Mouse (Mus musculus): ENCODE measurements around the gene Asb18. TPM values are rescaled to one million over a fixed set of nuclear protein-coding genes. Genes with fewer than 3 reads are reported as not detected.

The Asb18 gene
- total and polyA plus RNA-seq, 3 experiments, result 20.7 to 35.3 (median 22.9) TPM

DNA sequence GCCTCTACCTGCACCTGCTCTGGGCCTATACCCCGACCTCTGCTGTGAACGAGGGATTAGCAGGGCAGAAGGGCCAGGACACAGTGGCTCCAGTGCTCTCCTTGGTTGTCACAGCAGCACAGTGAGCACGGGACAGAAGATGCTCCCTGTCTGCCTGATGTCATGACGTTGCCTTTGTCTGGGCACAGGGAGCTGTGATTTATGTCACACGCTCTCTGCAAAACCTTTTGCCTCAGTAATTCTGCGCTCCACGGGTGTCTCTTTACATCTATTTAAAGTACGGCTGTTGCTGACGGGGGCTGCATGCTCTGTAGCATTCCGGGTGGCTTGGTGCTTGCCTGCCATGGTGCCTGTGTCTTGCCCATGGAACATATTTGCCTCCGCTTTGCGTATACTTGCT lies 50.0 kb downstream of the Asb18 start:
- no peak overlapping the region for H3K27ac ChIP-seq
- no peaks in the 10 kb centered on the region for H3K36me3 ChIP-seq (ENCODE audit: control insufficient read depth, insufficient read depth, low read length)
- H3K9ac ChIP-seq (ENCODE audit: low read depth, low read length), result no peak overlapping the region
- H3K4me3 ChIP-seq, result no peak overlapping the region
- H3K79me2 ChIP-seq (replicated peaks; ENCODE audit: control insufficient read depth, insufficient read depth, low read length), result no peaks in the 10 kb centered on the region
- DNase-seq, result no peak
- no peaks in the 10 kb centered on the region for H3K4me1 ChIP-seq (ENCODE audit: control insufficient read depth, insufficient read depth, low read length)
- whole genome bisulfite sequencing, result 76% methylated on average over 12 of the region's 12 CpGs
- TF ChIP-seq EP300 (IDR thresholded peaks at IDR 0.05; ENCODE audit: insufficient read depth, low read depth, low read length) (no peak), CTCF (IDR thresholded peaks at IDR 0.05) (no peak), POLR2A (IDR thresholded peaks at IDR 0.05; ENCODE audit: insufficient read depth, low read depth, low read length) (no peak)
- intact Hi-C loops (cut with DNase I), result no loop called here
- peaks cover 3% of the 10 kb centered on the region; the same call in 1 of the 2 replicates for H3K27me3 ChIP-seq (ENCODE audit: control insufficient read depth, insufficient read depth, low read length)

DNA sequence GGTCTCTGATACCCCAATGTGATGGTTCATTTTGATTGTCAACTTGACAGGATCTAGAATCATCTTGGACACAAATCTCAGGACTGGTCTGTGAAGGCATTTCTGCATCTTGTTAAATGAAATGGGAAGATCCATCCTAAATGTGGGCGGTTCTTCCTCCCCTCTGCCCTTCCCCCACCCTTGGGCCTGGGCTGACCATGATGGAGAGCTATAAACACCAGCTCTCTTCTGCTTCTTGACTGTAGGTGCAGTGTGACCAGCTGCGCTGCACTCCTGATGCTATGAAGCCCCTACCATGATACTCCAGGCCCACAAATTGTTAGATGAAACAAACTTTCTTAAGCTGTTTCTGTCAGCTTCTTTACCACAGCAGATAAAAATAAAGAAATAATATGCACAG lies 51.2 kb downstream of the Asb18 start:
- no peaks in the 10 kb centered on the region; the same call in 1 of the 2 replicates for H3K27me3 ChIP-seq (ENCODE audit: control insufficient read depth, insufficient read depth, low read length)
- H3K9ac ChIP-seq (ENCODE audit: low read depth, low read length), result no peak overlapping the region
- intact Hi-C loops (cut with DNase I), result no loop called here
- TF ChIP-seq CTCF (IDR thresholded peaks at IDR 0.05) (no peak), EP300 (IDR thresholded peaks at IDR 0.05; ENCODE audit: insufficient read depth, low read depth, low read length) (no peak)
- no peak overlapping the region for H3K4me3 ChIP-seq
- no peaks in the 10 kb centered on the region for H3K36me3 ChIP-seq (ENCODE audit: control insufficient read depth, insufficient read depth, low read length)
- no peaks in the 10 kb centered on the region for H3K4me1 ChIP-seq (ENCODE audit: control insufficient read depth, insufficient read depth, low read length)
- 93% methylated on average over 2 of the region's 2 CpGs for WGBS
- H3K79me2 ChIP-seq (replicated peaks; ENCODE audit: control insufficient read depth, insufficient read depth, low read length), result no peaks in the 10 kb centered on the region
- H3K27ac ChIP-seq, result no peak overlapping the region
- no peak for DNase-seq

DNA sequence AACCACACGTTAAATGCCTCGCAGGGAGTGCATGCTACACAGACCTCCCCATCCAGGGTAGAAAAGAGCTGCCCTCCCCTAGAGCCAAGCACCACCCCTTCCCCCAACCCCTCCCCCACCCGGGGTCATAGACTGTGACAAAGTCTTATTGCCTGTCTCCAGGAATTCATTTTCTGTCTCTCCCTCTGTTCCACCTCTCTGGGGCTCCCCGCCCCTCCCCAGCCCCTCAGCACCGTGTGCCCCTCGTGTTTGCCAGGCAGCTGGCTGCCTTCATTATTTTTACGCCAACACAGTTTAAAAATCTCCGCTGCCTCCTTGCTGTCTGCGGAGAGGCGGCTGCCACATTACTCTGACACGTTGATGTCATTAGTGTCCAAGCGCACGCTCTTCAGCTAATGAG lies 52.4 kb downstream of the Asb18 start:
- Histone ChIP-seq H3K9ac (ENCODE audit: low read depth, low read length) (no peak overlapping the region), H3K4me1 (ENCODE audit: control insufficient read depth, insufficient read depth, low read length) (no peaks in the 10 kb centered on the region), H3K79me2 (replicated peaks; ENCODE audit: control insufficient read depth, insufficient read depth, low read length) (no peaks in the 10 kb centered on the region), H3K27ac (no peak overlapping the region), H3K27me3 (ENCODE audit: control insufficient read depth, insufficient read depth, low read length) (no peaks in the 10 kb centered on the region; the same call in 1 of the 2 replicates), H3K36me3 (ENCODE audit: control insufficient read depth, insufficient read depth, low read length) (no peaks in the 10 kb centered on the region), H3K4me3 (no peak overlapping the region)
- no peak for TF ChIP-seq EP300 (IDR thresholded peaks at IDR 0.05; ENCODE audit: insufficient read depth, low read depth, low read length)
- TF ChIP-seq POLR2A (IDR thresholded peaks at IDR 0.05; ENCODE audit: insufficient read depth, low read depth, low read length), result no peak
- TF ChIP-seq CTCF (IDR thresholded peaks at IDR 0.05), result no peak
- DNase-seq, result no peak
- 47% methylated on average over 13 of the region's 13 CpGs for WGBS
- intact Hi-C loops (cut with DNase I), result no loop called here

DNA sequence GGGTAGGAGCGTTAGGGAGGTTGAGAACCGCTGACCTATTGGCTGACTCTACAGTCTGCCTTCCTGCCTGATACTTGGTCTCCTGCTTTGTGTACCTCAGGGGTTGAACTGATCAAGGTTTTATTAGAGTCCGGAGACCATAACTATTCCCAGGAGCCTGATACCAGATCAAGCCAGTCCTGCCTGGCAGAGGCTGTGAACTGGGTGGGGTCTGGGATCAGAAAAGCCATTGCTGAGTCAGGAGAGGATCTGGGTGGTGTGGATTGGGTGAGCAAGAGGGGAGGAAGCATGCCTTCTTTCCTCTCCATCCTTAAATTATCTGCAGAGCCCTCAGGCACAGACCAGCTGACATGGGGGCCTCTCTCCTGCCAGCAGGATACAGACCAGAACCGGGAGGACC lies 55.1 kb downstream of the Asb18 start:
- Histone ChIP-seq H3K9ac (ENCODE audit: low read depth, low read length) (no peak overlapping the region), H3K4me3 (no peak overlapping the region), H3K36me3 (ENCODE audit: control insufficient read depth, insufficient read depth, low read length) (no peaks in the 10 kb centered on the region), H3K27me3 (ENCODE audit: control insufficient read depth, insufficient read depth, low read length) (no peaks in the 10 kb centered on the region), H3K27ac (no peak overlapping the region), H3K4me1 (ENCODE audit: control insufficient read depth, insufficient read depth, low read length) (no peaks in the 10 kb centered on the region), H3K79me2 (replicated peaks; ENCODE audit: control insufficient read depth, insufficient read depth, low read length) (no peaks in the 10 kb centered on the region)
- intact Hi-C loops (cut with DNase I), result no loop called here
- WGBS, result 82% methylated on average over 4 of the region's 4 CpGs
- DNase-seq, result no peak
- no peak for TF ChIP-seq EP300 (IDR thresholded peaks at IDR 0.05; ENCODE audit: insufficient read depth, low read depth, low read length)
- TF ChIP-seq CTCF (IDR thresholded peaks at IDR 0.05), result no peak
- no peak for TF ChIP-seq POLR2A (IDR thresholded peaks at IDR 0.05; ENCODE audit: insufficient read depth, low read depth, low read length)

DNA sequence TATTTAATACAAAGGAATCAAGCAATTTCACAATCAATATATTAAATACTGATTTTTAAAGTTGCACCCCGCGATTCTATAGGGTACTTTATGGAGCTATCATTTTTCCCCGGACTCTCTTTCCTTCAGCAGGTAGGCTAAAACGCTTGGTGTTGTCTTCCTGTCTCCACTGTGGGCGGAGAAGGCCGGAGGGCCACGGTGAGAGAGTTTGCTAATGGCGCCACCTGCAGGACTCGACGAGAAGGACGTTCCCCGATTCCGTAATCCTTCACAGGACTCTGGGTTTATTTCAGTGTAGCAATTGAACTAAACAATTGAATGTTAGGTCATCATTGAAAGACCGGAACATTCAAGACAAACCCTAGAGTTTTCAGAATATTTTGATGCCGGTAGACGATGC lies 71.3 kb downstream of the Asb18 start:
- TF ChIP-seq POLR2A (IDR thresholded peaks at IDR 0.05; ENCODE audit: insufficient read depth, low read depth, low read length), result no peak
- 0 out of 2 replicates have a peak, but pooled peaks have one; percentile 56 for TF ChIP-seq EP300 (IDR thresholded peaks at IDR 0.05; ENCODE audit: insufficient read depth, low read depth, low read length)
- TF ChIP-seq CTCF (IDR thresholded peaks at IDR 0.05), result peak; percentile 97
- Histone ChIP-seq H3K27ac (no peak overlapping the region), H3K79me2 (replicated peaks; ENCODE audit: control insufficient read depth, insufficient read depth, low read length) (no peaks in the 10 kb centered on the region), H3K9ac (ENCODE audit: low read depth, low read length) (no peak overlapping the region), H3K4me1 (ENCODE audit: control insufficient read depth, insufficient read depth, low read length) (no peaks in the 10 kb centered on the region; the same call in 1 of the 2 replicates), H3K4me3 (no peak overlapping the region; the same call in 1 of the 2 replicates), H3K27me3 (ENCODE audit: control insufficient read depth, insufficient read depth, low read length) (peaks cover 19% of the 10 kb centered on the region), H3K36me3 (ENCODE audit: control insufficient read depth, insufficient read depth, low read length) (no peaks in the 10 kb centered on the region)
- 2% methylated on average over 16 of the region's 16 CpGs for WGBS
- peak; percentile 70 to 86 for DNase-seq
- intact Hi-C loops (cut with DNase I), result loop anchor here (1.0 to 10.0 kb wide), 4 partner anchors 173 to 708 kb away; no protein-coding TSS in a partner anchor

DNA sequence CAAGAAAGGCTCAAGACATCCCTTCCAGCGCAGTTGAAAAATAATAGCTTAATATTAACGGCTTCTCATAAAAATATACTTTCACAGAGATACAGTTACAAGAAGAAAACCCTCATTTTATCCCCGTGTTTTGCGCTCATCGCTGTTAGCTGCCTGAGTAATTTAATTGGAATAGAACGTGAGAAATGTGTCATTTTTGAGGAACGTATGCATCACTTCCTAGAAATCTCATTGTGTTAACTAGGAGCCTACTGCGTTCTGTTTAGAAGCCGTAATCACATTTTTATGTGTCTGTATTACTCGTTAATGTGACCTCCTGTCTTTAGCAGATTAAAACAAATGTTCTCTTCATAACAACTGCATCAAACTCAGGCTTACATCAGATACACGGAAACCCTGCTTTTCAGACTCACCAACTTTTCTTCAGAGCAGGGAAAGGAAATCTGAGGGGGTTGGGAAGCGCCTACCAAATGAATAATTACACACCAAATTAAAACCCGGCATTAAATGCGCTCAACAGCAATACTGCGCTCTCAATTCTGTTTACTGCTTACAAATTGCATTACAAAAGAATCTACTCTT lies 72.0 kb downstream of the Asb18 start:
- DNase-seq, result no peak
- Histone ChIP-seq H3K4me3 (peak overlapping the region; percentile 6; the same call in 1 of the 2 replicates), H3K4me1 (ENCODE audit: control insufficient read depth, insufficient read depth, low read length) (no peaks in the 10 kb centered on the region; the same call in 1 of the 2 replicates), H3K27me3 (ENCODE audit: control insufficient read depth, insufficient read depth, low read length) (peaks cover 21% of the 10 kb centered on the region), H3K79me2 (replicated peaks; ENCODE audit: control insufficient read depth, insufficient read depth, low read length) (no peaks in the 10 kb centered on the region), H3K36me3 (ENCODE audit: control insufficient read depth, insufficient read depth, low read length) (no peaks in the 10 kb centered on the region), H3K27ac (no peak overlapping the region), H3K9ac (ENCODE audit: low read depth, low read length) (no peak overlapping the region)
- intact Hi-C loops (cut with DNase I), result loop anchor here (1.0 to 10.0 kb wide), 3 partner anchors 83 to 708 kb away; no protein-coding TSS in a partner anchor
- TF ChIP-seq POLR2A (IDR thresholded peaks at IDR 0.05; ENCODE audit: insufficient read depth, low read depth, low read length), result no peak
- no peak for TF ChIP-seq CTCF (IDR thresholded peaks at IDR 0.05)
- TF ChIP-seq EP300 (IDR thresholded peaks at IDR 0.05; ENCODE audit: insufficient read depth, low read depth, low read length), result no peak
- 18% methylated on average over 15 of the region's 15 CpGs for WGBS

Data from heart, adult 2 months (tissue).